Mouse (Mus musculus) layer of hippocampus, postnatal 25 days (tissue): ENCODE measurements around the gene Asap2. TPM values are rescaled to one million over a fixed set of nuclear protein-coding genes. Genes with fewer than 3 reads are reported as not detected.

Experiments used
- DNase-seq, 2 experiments: peaks; one replicate each; pipeline ENCODE4 v3.0.0; 2022; ENCODE audit warnings: mixed read lengths in 2 of 2, low spot score in 1 of 2; ENCODE audit errors: extremely low spot score in 1 of 2
- total RNA-seq, 2 experiments: library from RNA; stranded (reverse); gene quantifications; 2 replicates each; pipeline ENCODE4 v1.2.3; 2021

The Asap2 gene
- total RNA-seq, 2 experiments from 2014 or later = 39.1 to 42.4 TPM

DNA sequence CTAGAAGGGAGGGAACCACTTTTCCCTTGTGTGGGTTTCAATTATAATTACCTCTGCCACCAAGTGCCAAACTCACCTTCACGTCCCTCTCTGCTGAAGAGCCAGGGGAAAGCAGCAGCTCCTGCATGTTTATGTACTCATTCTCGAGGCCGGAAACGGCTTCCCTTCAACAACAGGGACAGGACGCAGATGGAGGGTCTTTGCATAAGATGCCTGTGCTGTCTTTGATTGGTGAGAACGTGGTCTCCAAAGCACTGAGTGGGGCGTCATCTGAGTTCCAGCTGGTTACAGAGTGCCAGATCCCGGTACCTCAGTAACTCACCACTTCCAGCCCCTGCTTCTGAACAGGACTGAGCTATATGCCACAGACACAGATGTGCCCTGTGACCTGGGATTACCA lies 174.0 kb downstream of the Asap2 start:
- DNase-seq = no peak

DNA sequence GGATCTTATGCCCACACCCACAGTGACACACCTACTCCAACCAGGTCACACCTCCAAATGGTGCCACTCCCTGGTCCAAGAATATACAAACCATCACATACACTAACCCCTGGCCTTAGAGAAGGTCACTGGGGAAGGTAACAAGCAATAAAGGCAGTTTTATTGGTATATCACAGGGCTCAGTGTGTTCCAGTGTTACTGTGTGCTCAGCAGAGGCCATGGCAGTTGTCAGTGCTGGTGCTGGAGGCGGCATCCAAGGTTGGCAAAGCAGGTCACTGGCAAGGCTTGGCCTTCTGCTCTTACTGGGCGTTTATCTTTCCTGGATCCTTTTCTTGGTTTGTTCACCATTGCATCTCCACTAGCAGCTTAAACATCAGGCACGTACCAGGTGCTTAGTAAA lies 174.9 kb downstream of the Asap2 start:
- no peak for DNase-seq

GRCm38 (mm10) chr12:21165891-21166342 lies 175.7 kb downstream of the Asap2 start:
- DNase-seq = no peak

DNA sequence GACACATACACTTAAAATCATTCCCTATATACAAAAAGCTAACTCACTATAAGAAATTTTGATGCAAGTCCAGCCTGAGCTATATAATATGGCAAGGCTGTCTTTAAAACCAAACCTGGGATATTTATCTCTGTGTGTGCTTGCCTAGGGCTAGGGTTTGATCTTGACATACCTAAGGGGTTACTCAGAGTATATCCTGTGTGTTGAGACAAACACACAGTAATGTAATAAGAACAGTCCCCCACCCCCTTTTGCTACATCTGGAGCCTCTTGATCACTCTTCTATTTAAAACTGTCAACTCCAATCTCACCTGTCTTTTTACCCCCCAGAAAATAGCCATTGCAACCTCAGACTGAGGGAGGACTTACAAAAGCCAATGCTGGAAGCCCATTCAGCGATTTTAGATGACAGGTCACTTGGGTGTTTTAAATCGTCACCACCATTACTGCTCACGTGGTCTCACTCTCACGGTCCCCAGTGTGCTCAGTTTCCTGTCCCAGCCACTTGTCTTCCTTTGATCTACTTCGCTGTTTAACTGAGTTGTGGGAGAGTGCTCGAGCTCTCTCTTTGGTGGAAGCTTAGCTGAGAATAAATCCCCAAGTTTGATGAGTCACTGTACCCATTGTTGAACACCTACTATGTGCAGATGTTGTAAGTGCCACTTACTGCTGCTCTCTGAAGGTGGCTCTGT lies 176.8 kb downstream of the Asap2 start:
- no peak for DNase-seq

DNA sequence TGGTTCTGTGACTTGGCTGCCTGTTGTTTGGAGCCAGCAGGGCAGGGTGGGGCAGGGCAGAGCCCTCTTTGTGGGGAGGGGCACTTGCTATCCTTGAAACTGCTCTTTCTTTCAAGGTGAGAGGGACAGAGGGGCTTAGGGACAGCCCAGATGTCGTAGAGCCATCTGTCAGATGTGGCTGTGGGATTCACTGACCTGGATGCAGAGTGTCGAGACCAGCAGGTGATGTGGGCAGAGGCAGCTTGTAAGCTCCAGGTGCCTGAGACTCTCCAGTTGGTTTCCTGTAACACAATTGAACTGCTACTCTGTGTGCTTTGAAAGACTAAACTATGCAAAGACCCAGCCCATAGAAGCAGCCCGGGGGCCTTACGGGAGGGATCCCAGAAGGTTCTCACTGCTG lies 177.5 kb downstream of the Asap2 start:
- DNase-seq = no peak

- no peak for DNase-seq
Observed at GRCm38 (mm10) chr12:21168149-21168548, 177.9 kb downstream of the Asap2 start.

DNA sequence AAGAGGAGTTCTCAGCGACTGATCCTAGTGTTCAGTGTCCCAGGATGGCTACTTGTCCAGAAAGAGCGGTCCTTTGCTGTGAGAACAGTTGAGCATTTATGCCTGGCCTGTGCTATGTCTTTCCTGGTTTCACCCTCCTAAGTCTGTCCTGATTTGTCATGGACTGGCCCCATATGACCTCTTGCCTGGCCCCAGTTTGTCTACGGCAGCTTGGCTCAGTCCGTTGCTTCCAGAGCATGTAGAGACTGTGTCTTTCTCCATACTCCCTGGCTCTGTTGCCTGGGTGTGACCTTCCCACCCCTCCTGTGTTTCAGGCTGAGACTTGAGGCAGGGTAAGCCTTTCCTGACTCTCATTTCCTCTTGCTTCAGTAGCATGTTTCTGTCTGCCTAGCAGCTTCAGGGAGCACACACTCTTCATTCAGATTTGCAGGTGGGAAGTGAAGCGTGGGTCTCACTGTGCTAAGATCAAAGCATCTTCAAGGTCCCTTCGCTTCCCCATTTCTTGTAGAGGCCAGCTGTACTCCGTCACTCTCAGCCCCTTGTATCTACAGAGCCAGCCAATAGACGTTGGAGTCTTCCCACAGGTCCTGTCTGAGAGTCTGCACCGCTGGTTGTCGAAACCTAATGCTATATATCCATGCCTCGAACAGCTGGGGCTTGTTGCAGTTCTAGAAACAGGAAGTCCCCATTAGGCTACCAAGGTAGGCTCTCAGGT lies 181.7 kb downstream of the Asap2 start:
- no peak for DNase-seq

DNA sequence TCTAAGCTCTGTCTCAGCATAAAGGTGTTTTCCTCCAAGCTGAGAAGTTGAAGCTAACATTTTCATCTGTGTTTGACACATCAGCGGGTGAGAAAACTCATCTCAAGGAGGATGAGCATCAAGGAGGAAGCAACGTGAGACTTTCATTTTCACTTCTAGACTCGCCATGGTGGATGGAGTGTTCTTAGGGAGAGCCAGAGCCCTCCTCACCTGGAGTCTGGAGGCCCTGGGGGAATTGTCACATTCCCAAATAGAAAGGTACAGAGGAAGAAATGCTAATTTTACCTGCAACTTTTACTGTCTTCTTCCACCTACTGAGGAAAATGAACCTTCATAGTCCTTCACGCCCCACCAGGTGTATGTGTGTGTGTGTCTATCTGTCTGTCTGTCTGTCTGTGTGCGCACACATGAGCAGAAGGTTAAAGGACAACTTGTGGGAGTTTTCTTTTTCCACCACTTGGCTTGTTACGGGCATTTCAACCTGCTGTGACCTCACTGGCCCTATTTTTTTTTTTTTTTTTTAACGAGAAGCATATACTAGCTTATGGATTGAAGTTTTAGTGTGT lies 183.7 kb downstream of the Asap2 start:
- no peak for DNase-seq

DNA sequence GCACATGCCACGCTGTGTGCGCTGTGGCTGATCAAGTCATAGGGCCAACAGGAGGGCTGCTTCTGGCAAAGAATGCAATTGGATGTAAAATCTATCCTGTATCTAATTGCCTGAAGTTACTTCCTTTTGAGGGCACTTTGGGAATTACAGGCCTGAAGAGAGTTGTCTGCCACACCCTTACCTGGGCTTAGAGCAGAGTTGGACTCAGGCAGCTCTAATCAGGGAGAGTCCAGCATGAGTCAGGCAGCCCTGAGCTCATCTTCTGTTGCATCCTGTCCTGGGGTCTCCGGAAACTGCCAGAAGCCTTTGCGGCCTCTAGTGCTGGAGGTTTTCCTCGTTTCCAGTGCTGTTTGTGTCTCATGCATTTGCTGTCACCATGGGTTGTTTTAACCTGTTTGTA lies 186.1 kb downstream of the Asap2 start:
- DNase-seq = no peak

DNA sequence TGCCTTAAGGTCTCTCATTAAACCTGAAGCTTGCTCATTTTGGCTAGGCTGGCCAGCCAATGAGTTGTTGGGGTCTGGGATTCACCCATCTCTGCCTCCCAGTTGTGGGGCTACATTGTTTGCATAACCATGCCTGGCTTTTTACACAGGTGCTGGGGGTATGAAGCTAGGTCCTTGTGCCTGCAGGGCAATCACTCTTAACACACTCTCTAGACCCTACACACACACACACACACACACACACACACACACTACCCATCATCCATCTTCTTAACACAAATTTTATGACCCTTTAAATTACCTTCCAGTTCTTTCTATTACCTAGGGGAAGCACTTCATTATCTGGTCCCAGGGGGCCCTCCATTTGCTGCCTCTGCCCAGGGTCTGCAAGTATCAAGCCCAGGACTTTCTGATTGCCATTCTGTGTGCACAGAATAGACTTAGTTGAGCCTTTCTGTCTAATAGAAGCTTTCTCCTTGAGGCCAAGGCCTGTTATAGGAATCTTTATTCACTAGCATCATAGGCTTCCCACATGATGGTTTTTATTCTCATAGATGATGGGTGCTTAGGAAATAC lies 187.0 kb downstream of the Asap2 start:
- DNase-seq = no peak

- no peak for DNase-seq
Observed at GRCm38 (mm10) chr12:21180091-21180490, 189.8 kb downstream of the Asap2 start.

DNA sequence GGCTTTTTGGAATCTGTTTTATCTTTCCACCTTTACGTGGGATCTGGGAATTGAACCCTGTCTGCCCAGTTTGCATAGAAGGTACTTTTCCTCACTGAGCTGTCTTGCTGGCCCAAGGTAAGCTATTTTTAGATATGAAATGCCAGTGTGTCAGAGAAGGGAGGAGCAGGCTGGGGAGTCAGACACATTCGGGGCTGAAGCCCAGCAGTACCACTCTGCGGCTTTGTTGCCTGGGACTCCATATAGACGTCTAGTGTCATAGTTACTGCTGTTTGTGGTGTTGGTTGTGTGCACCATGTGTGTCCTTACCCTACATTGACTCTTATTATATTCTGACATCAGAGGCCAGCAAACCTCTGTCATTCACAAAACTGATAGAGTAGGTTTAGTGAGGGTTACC lies 192.5 kb downstream of the Asap2 start:
- no peak for DNase-seq

GRCm38 (mm10) chr12:21183321-21183720 lies 193.1 kb downstream of the Asap2 start:
- no peak for DNase-seq

GRCm38 (mm10) chr12:21186145-21186544 lies 195.9 kb downstream of the Asap2 start:
- no peak for DNase-seq

GRCm38 (mm10) chr12:21188880-21189279 lies 198.6 kb downstream of the Asap2 start:
- DNase-seq = no peak

DNA sequence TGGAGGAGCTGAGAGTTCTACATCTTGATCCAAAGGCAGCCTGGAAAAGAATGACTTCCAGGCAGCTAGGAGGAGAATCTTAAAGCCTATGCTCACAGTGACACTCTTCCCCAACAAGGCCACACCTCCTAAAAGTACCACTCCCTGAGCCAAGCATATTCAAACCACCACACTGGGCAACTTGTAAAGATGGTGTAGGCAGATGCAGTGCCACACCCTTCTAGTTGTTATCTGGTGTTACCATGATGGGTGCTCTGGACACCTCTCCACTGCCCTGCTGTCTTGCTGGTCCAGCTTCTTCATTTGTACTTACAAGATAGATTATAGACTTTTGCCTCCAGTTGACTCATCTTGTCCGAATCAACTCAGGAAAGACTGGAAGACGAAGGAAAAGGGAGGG lies 201.3 kb downstream of the Asap2 start:
- no peak for DNase-seq

GRCm38 (mm10) chr12:21195497-21195896 lies 205.2 kb downstream of the Asap2 start:
- DNase-seq = no peak

DNA sequence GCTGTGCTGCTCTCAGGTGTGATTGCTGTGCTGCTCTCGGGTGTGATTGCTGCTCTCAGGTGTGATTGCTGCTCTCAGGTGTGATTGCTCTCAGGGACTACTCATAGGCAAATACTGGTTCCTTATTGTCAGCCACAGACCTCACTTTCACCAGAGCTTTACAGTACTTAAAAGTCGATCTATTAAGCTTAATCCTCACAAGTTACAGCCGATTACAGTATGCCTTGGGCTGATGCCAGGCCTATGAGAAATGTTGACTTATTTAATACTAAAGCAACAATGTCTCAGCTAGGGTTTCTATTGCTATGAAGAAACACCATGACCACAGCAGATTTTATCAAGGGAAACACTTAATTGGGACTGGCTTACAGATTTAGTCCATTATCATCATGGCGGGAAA lies 206.2 kb downstream of the Asap2 start:
- no peak for DNase-seq

GRCm38 (mm10) chr12:21200613-21201012 lies 210.4 kb downstream of the Asap2 start:
- no peak for DNase-seq

GRCm38 (mm10) chr12:21201485-21202269 lies 211.4 kb downstream of the Asap2 start:
- no peak for DNase-seq
